Comparison of ENCODE assay signal across 13 mouse cellular contexts in the genomic region with DNA sequence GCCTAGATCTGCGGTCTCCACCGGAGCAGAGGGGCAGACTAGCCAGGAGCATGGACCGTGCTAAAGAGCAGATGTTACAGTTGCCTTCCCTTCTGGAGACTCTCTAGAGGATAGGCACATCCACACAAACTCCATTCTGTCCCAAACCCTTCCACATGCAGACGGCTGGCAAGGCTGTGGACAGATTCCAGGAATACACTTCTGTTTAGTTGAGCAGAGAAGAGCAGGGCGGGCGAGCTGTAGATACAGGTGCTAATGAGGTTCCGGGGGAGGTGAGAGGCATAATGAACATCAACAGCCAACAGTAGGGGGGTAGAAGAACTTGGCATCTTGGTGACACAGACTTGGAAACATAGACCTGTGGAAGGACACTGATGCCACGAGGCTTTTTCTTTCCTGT. TPM values are rescaled to one million over a fixed set of nuclear protein-coding genes. Genes with fewer than 3 reads are reported as not detected.
DNase-seq lines count a peak whose midpoint lies in the region.
"Had no signal": no experiment of that assay in that cellular context is flagged by ENCODE, and none has a peak within 500 bp of the region (broad histone marks: within the 10 kb centered on the region; RNA-seq: fewer than 3 reads in every experiment).

No protein-coding gene starts in this region.

- intact Hi-C loops in left cerebral cortex, postnatal 14 days (cut with DNase I): no loop called here

- peak; percentile 33 for DNase-seq in layer of hippocampus, adult 11-12 months (ENCODE audit: low spot score)
- no peak for DNase-seq in layer of hippocampus, adult 18-20 months (ENCODE audit: low spot score in 2 of 2)
- peak; percentile 22 to 43 for DNase-seq in right cerebral cortex, adult 2 months (ENCODE audit: low spot score in 2 of 2)
- no peak for DNase-seq in right cerebral cortex, postnatal 25 days
- peak; percentile 50 to 68 for DNase-seq in left cerebral cortex, postnatal 14 days (ENCODE audit: low spot score in 2 of 2)
- no peak for DNase-seq in retina, embryonic 14.5 days (ENCODE audit: low spot score)
- DNase-seq in liver: no peak
- DNase-seq: adrenal gland, postnatal 25 days; cerebellum, adult 8-10 months; gastrocnemius, postnatal 10 days; heart, adult 2 months; liver, postnatal 0 days had no signal

RNA-seq across cellular contexts. Expression of gene Dpysl5, which starts 28.2 kb away (rescaled TPM):
- total RNA-seq in layer of hippocampus, adult 18-20 months (2021): 10 to 100 TPM; 22.8 to 27.1 TPM
- 100 to 1,000 TPM; 102 to 111 TPM for total RNA-seq in left cerebral cortex, postnatal 14 days (2021)
- total RNA-seq: common myeloid progenitor, adult 5-6 weeks had no signal

Comparison
In these comparisons a context has a peak if more than half of its experiments do, and no peak if none do; other contexts are left out.
1. DNase-seq: peak in layer of hippocampus, adult 11-12 months (single experiment), right cerebral cortex, adult 2 months (2 of 2) and left cerebral cortex, postnatal 14 days (2 of 2); none in layer of hippocampus, adult 18-20 months (0 of 2), right cerebral cortex, postnatal 25 days (single experiment), retina, embryonic 14.5 days (single experiment) and liver (single experiment).